Mouse (Mus musculus): ENCODE results near the gene Kank1. TPM values are rescaled to one million over a fixed set of nuclear protein-coding genes. Genes with fewer than 3 reads are reported as not detected.

The Kank1 gene
- polyA plus RNA-seq, 1 experiment from 2014 or later: 56.6 TPM

DNA sequence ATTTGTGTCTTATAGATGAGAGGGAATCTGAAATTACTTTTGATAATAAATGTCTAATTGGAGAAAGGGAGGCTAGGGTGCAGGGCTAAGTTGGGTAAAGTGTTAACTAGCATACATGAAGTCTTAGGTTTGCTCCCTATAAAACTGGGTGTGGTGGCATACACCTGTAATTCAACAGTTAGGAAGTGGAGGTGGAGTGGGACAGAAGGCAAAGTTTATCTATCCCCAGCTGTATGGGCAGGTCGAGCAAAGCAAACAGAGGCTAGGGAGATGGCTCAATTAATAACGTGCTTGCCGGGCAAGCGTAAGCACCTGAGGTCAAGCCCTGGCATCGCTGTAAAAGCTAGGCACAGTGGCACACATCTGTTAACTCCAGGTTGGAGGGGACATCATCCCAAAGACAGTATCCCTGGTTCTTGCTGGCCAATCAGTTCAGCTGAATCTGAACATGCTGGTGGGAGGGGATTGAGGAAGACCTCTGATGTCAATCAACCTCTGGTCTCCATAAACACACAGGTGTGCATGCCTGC is 54.3 kb downstream of the Kank1 start:
- 79% methylated on average over 5 of the region's 5 CpGs for WGBS (ENCODE audit: insufficient replicate concordance)
- H3K27ac ChIP-seq (ENCODE audit: low read depth, low read length): no peak overlapping the region
- H3K36me3 ChIP-seq (ENCODE audit: control insufficient read depth, insufficient read depth, low read length): no peaks in the 10 kb centered on the region
- H3K9me3 ChIP-seq (replicated peaks; ENCODE audit: control insufficient read depth, low read length): no peaks in the 10 kb centered on the region
- peaks cover 4% of the 10 kb centered on the region for H3K4me1 ChIP-seq (ENCODE audit: control insufficient read depth, insufficient read depth, low read length)
- no peaks in the 10 kb centered on the region for H3K27me3 ChIP-seq (ENCODE audit: control insufficient read depth, insufficient read depth, low read length)
- H3K9ac ChIP-seq (ENCODE audit: low read depth, low read length): no peak overlapping the region
- no peak overlapping the region for H3K4me3 ChIP-seq (ENCODE audit: low read depth, low read length)
- H3K4me2 ChIP-seq: no peak overlapping the region
- ATAC-seq (replicated peaks; ENCODE audit: insufficient number of reproducible peaks, low FRiP score, low TSS enrichment): no peak

- Histone ChIP-seq H3K36me3 (ENCODE audit: control insufficient read depth, insufficient read depth, low read length) (no peaks in the 10 kb centered on the region), H3K4me3 (ENCODE audit: low read depth, low read length) (no peak overlapping the region), H3K4me1 (ENCODE audit: control insufficient read depth, insufficient read depth, low read length) (peaks cover 4% of the 10 kb centered on the region; the same call in 1 of the 2 replicates), H3K4me2 (no peak overlapping the region), H3K27ac (ENCODE audit: low read depth, low read length) (no peak overlapping the region), H3K9ac (ENCODE audit: low read depth, low read length) (no peak overlapping the region), H3K27me3 (ENCODE audit: control insufficient read depth, insufficient read depth, low read length) (no peaks in the 10 kb centered on the region), H3K9me3 (replicated peaks; ENCODE audit: control insufficient read depth, low read length) (no peaks in the 10 kb centered on the region)
- 62% methylated on average over 4 of the region's 4 CpGs for WGBS (ENCODE audit: insufficient replicate concordance)
- ATAC-seq (replicated peaks; ENCODE audit: insufficient number of reproducible peaks, low FRiP score, low TSS enrichment): no peak
Measured at GRCm38 (mm10) chr19:25295207-25295606, 58.4 kb downstream of the Kank1 start.

DNA sequence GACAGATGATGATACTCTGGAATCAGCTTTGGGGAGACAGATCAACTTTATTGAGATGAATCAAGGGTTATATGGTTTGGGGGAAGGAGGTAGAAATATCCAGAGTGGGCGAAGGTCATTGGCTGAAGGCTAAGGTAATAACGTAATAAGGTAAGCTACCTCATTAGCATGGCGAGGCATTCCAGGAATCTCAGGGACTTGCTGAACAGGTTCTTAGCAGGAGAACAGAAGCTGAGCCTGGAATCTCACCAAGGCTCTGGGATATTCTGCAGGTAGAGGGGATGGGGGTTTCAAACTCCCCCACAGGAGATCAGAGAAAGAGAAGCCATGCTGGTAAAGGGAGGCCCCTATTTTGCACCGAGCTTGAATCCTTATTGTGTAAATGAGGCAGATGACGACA is 60.5 kb downstream of the Kank1 start:
- H3K4me1 ChIP-seq (ENCODE audit: control insufficient read depth, insufficient read depth, low read length): peaks cover 4% of the 10 kb centered on the region; the same call in 1 of the 2 replicates
- no peak overlapping the region for H3K4me2 ChIP-seq
- WGBS (ENCODE audit: insufficient replicate concordance): 70% methylated on average over 5 of the region's 5 CpGs
- no peak for ATAC-seq (replicated peaks; ENCODE audit: insufficient number of reproducible peaks, low FRiP score, low TSS enrichment)
- H3K4me3 ChIP-seq (ENCODE audit: low read depth, low read length): no peak overlapping the region
- H3K27ac ChIP-seq (ENCODE audit: low read depth, low read length): no peak overlapping the region
- H3K9me3 ChIP-seq (replicated peaks; ENCODE audit: control insufficient read depth, low read length): no peaks in the 10 kb centered on the region
- no peak overlapping the region for H3K9ac ChIP-seq (ENCODE audit: low read depth, low read length)
- no peaks in the 10 kb centered on the region for H3K36me3 ChIP-seq (ENCODE audit: control insufficient read depth, insufficient read depth, low read length)
- H3K27me3 ChIP-seq (ENCODE audit: control insufficient read depth, insufficient read depth, low read length): no peaks in the 10 kb centered on the region

DNA sequence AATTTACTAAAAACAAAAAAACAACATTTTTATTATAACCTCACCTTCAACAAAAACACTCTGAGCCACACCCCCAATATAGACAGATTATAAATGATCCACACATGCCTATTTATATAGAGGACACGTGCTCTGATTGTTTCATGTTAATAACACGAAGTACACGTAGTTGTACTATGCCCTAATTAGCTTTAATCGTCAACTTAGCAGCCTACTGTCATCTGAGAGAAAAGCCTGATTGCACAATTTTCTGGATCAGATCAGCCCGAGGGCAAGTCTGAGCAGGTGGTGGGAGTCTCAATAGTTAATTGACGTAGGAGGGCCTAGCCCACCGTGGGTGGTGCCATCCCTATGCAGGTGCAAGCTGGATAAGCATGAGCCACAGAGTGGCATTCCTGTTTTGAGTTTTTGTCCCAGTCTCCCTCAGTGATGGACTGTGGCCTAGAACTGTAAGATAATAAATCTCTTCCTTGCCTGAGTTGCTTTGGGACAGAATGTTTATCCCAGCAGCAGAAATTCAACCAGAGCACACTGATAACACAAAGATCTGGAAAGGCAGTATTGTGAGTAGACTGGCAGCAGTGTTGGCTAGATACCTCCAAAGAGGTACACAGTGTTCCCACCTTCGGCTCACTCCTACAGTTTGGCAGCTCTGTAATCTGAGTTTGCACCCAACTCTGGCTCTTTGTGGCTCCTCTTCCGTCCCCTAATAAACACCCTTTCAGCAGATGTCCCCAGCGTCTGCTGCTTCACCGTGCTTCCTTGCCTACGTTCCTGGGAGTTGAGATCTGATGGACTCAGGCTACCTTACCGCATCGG is 63.3 kb downstream of the Kank1 start:
- H3K4me2 ChIP-seq: no peak overlapping the region
- no peaks in the 10 kb centered on the region for H3K27me3 ChIP-seq (ENCODE audit: control insufficient read depth, insufficient read depth, low read length)

DNA sequence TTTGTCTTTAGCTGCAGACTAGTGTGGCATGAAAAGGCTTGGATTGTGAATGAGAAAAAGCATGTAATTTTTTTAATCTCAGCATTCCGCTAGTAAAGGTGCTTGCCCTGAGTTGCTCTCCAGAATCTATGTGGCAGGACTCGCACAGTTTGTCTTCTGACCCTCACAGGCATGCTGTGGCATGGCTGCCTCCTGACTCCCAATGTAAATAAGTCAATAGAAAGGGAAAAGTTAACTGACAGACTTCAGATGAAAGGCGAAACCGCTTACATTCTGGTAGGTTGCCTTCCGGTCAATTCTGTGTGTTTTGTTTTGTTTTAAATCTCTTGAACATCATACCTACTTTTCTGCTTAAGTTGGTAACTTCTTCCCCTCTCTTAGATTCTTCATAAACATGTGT is 64.4 kb downstream of the Kank1 start:
- H3K4me2 ChIP-seq: no peak overlapping the region
- H3K4me1 ChIP-seq (ENCODE audit: control insufficient read depth, insufficient read depth, low read length): peaks cover 4% of the 10 kb centered on the region; the same call in 1 of the 2 replicates
- H3K4me3 ChIP-seq (ENCODE audit: low read depth, low read length): no peak overlapping the region
- H3K36me3 ChIP-seq (ENCODE audit: control insufficient read depth, insufficient read depth, low read length): no peaks in the 10 kb centered on the region
- no peak for ATAC-seq (replicated peaks; ENCODE audit: insufficient number of reproducible peaks, low FRiP score, low TSS enrichment)
- H3K27ac ChIP-seq (ENCODE audit: low read depth, low read length): no peak overlapping the region
- no peaks in the 10 kb centered on the region for H3K27me3 ChIP-seq (ENCODE audit: control insufficient read depth, insufficient read depth, low read length)
- H3K9me3 ChIP-seq (replicated peaks; ENCODE audit: control insufficient read depth, low read length): no peaks in the 10 kb centered on the region
- WGBS (ENCODE audit: insufficient replicate concordance): 83% methylated on average over 5 of the region's 5 CpGs
- H3K9ac ChIP-seq (ENCODE audit: low read depth, low read length): no peak overlapping the region

More for the DNA sequence above, 63.3 kb downstream of the Kank1 start:
- Histone ChIP-seq H3K27ac (ENCODE audit: low read depth, low read length) (no peak overlapping the region), H3K9me3 (replicated peaks; ENCODE audit: control insufficient read depth, low read length) (no peaks in the 10 kb centered on the region), H3K36me3 (ENCODE audit: control insufficient read depth, insufficient read depth, low read length) (no peaks in the 10 kb centered on the region), H3K4me1 (ENCODE audit: control insufficient read depth, insufficient read depth, low read length) (peaks cover 4% of the 10 kb centered on the region; the same call in 1 of the 2 replicates), H3K4me3 (ENCODE audit: low read depth, low read length) (no peak overlapping the region), H3K9ac (ENCODE audit: low read depth, low read length) (no peak overlapping the region)
- ATAC-seq (replicated peaks; ENCODE audit: insufficient number of reproducible peaks, low FRiP score, low TSS enrichment): no peak
- 84% methylated on average over 14 of the region's 14 CpGs for WGBS (ENCODE audit: insufficient replicate concordance)

GRCm38 (mm10) chr19:25306277-25306676 is 69.5 kb downstream of the Kank1 start:
- Histone ChIP-seq H3K27me3 (ENCODE audit: control insufficient read depth, insufficient read depth, low read length) (no peaks in the 10 kb centered on the region), H3K27ac (ENCODE audit: low read depth, low read length) (no peak overlapping the region), H3K9ac (ENCODE audit: low read depth, low read length) (no peak overlapping the region), H3K4me2 (no peak overlapping the region), H3K36me3 (ENCODE audit: control insufficient read depth, insufficient read depth, low read length) (no peaks in the 10 kb centered on the region), H3K4me1 (ENCODE audit: control insufficient read depth, insufficient read depth, low read length) (peaks cover 26% of the 10 kb centered on the region), H3K4me3 (ENCODE audit: low read depth, low read length) (no peak overlapping the region), H3K9me3 (replicated peaks; ENCODE audit: control insufficient read depth, low read length) (no peaks in the 10 kb centered on the region)
- ATAC-seq (replicated peaks; ENCODE audit: insufficient number of reproducible peaks, low FRiP score, low TSS enrichment): no peak
- 61% methylated on average over 9 of the region's 9 CpGs for WGBS (ENCODE audit: insufficient replicate concordance)

DNA sequence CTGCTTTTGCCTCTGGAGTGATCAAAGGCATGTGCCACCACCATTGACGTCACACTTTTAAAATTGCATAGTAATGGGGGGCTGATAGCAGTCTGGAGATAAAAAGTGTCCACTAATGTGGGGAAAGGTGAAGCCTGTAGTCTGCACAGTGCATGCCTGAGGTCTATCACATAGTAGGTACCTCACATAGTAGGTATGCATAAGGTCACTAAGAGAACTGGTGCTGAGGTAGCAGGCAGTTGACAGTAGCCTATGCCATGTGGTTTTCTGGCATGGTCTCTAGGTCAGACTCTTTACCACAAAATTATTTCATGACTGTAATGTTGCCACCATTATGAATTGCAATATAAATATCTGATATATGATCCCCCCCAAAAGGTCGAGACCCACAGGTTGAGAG is 71.4 kb downstream of the Kank1 start:
- 18% methylated on average over 2 of the region's 2 CpGs for WGBS (ENCODE audit: insufficient replicate concordance)
- Histone ChIP-seq H3K27me3 (ENCODE audit: control insufficient read depth, insufficient read depth, low read length) (no peaks in the 10 kb centered on the region), H3K36me3 (ENCODE audit: control insufficient read depth, insufficient read depth, low read length) (no peaks in the 10 kb centered on the region), H3K9me3 (replicated peaks; ENCODE audit: control insufficient read depth, low read length) (no peaks in the 10 kb centered on the region), H3K27ac (ENCODE audit: low read depth, low read length) (no peak overlapping the region), H3K4me3 (ENCODE audit: low read depth, low read length) (no peak overlapping the region), H3K9ac (ENCODE audit: low read depth, low read length) (no peak overlapping the region), H3K4me1 (ENCODE audit: control insufficient read depth, insufficient read depth, low read length) (peaks cover 43% of the 10 kb centered on the region), H3K4me2 (peak overlapping the region; percentile 48; the same call in 1 of the 2 replicates)
- 0 out of 2 replicates have a peak, but pooled peaks have one; percentile 22 for ATAC-seq (replicated peaks; ENCODE audit: insufficient number of reproducible peaks, low FRiP score, low TSS enrichment)

DNA sequence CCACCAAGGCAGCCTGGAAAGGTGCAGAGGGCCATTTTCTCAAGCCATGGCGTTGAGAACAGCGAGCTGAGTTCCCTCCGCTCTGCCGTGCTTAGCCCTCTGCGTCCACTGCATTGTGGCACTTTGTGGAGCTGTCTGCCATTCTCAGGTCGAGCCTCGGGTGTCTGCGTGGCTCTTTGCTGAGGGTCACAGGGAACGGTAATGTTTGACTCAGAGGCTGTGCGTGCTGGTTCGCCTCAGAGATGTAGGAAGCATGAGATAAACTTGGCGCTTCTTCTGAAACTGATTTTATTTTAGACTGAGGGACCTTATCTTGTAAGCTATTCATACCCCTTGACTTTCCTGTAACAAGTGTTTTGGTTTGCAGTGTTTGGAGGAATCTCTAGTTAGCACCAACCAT is 72.0 kb downstream of the Kank1 start:
- Histone ChIP-seq H3K27me3 (ENCODE audit: control insufficient read depth, insufficient read depth, low read length) (no peaks in the 10 kb centered on the region), H3K4me2 (peak overlapping the region; percentile 48), H3K4me1 (ENCODE audit: control insufficient read depth, insufficient read depth, low read length) (peaks cover 43% of the 10 kb centered on the region), H3K36me3 (ENCODE audit: control insufficient read depth, insufficient read depth, low read length) (no peaks in the 10 kb centered on the region), H3K9ac (ENCODE audit: low read depth, low read length) (peak overlapping the region; percentile 39), H3K27ac (ENCODE audit: low read depth, low read length) (peak overlapping the region; percentile 76), H3K4me3 (ENCODE audit: low read depth, low read length) (no peak overlapping the region), H3K9me3 (replicated peaks; ENCODE audit: control insufficient read depth, low read length) (no peaks in the 10 kb centered on the region)
- no peak for ATAC-seq (replicated peaks; ENCODE audit: insufficient number of reproducible peaks, low FRiP score, low TSS enrichment)
- WGBS (ENCODE audit: insufficient replicate concordance): 10% methylated on average over 12 of the region's 12 CpGs

All from heart, embryonic 11.5 days (tissue).